Mouse (Mus musculus): ENCODE data around the gene Gm13283. TPM values are rescaled to one million over a fixed set of nuclear protein-coding genes. Genes with fewer than 3 reads are reported as not detected.
"Not testable (repeated sequence)": the region's sequence is repeated elsewhere in the genome, so short reads cannot be mapped to it uniquely, and the experiment has no call there.

Gm13283 gene
- polyA plus RNA-seq, 1 experiment, result not detected

DNA sequence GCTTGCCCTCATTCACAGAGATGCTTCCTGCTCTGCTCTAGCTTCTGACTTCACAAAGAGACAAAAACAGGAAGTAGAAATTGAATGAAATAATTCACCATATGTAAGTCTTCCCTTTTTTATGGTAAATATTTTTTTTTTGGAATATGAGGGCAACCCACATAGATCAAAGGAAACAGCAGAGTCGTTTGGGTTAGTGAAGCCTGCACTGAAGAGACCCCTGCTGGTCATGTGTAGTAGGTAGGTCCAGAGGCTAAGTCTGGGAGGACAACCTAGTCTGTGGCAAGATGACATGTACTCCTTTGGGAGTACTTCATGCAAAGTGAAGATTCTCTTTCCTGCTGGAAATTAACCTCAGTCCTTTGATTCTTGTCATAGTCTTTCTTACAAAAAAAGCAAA lies 32.6 kb upstream of the Gm13283 start:
- Histone ChIP-seq H3K4me3 (ENCODE audit: control insufficient read depth, low read depth, low read length) (no peak overlapping the region), H3K27ac (ENCODE audit: control insufficient read depth, insufficient read depth, low read depth, low read length) (no peak overlapping the region), H3K27me3 (ENCODE audit: control insufficient read depth, insufficient read depth, low read length) (no peaks in the 10 kb centered on the region), H3K36me3 (ENCODE audit: control insufficient read depth, insufficient read depth, low read length) (no peaks in the 10 kb centered on the region), H3K4me1 (ENCODE audit: control insufficient read depth, insufficient read depth, low read length) (no peaks in the 10 kb centered on the region; the same call in 1 of the 2 replicates)
- TF ChIP-seq CTCF (IDR thresholded peaks at IDR 0.05; ENCODE audit: control insufficient read depth, insufficient read depth, insufficient replicate concordance, low read depth, low read length) (no peak; the same call in 1 of the 2 replicates), POLR2A (IDR thresholded peaks at IDR 0.05; ENCODE audit: control insufficient read depth, low read depth, low read length) (no peak)

DNA sequence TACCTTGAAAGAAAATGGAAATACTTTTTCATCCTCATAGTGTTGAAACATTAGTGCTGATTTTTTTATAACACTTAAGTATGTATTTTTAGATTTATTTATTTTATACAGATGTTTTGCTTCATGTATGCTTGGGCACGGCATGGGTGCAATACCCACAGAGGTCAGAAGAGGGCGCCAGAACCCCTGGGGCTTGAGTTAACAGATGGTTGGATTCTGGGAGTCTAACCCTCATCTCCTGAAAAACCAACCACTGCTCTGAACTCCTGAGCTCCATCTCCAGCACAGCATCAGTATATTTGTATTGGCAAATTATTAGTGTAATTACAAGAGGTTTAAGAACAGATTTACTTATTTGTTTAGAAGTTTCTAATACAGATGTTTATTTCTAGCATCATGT lies 21.4 kb upstream of the Gm13283 start:
- Histone ChIP-seq H3K27me3 (ENCODE audit: control insufficient read depth, insufficient read depth, low read length) (no peaks in the 10 kb centered on the region), H3K4me1 (ENCODE audit: control insufficient read depth, insufficient read depth, low read length) (no peaks in the 10 kb centered on the region)
- TF ChIP-seq CTCF (IDR thresholded peaks at IDR 0.05; ENCODE audit: control insufficient read depth, insufficient read depth, insufficient replicate concordance, low read depth, low read length) (peak; percentile 79; the same call in 1 of the 2 replicates), POLR2A (IDR thresholded peaks at IDR 0.05; ENCODE audit: control insufficient read depth, low read depth, low read length) (no peak)

DNA sequence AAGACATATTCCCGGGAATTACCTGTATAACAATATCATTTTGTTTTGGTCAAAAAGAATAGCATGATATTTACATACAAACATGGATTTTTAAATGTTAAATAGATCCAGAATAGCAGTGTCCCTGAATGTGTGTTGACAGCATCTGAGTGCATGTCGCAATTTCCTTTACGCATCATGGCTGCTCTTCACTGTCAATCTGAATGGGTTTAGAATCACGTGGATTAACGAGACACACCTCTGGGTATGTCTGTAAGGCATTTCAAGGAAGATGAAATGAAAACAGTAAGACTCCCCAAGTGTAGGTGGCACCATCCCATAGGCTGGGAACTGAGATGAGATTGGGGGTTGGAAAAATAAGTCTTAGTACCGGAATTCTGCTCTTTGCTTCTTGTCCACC lies 20.9 kb upstream of the Gm13283 start:
- H3K27ac ChIP-seq (ENCODE audit: control insufficient read depth, insufficient read depth, low read depth, low read length), result no peak overlapping the region
- no peaks in the 10 kb centered on the region for H3K27me3 ChIP-seq (ENCODE audit: control insufficient read depth, insufficient read depth, low read length)
- no peaks in the 10 kb centered on the region for H3K36me3 ChIP-seq (ENCODE audit: control insufficient read depth, insufficient read depth, low read length)
- no peak overlapping the region for H3K4me3 ChIP-seq (ENCODE audit: control insufficient read depth, low read depth, low read length)
- H3K4me1 ChIP-seq (ENCODE audit: control insufficient read depth, insufficient read depth, low read length), result no peaks in the 10 kb centered on the region
- TF ChIP-seq CTCF (IDR thresholded peaks at IDR 0.05; ENCODE audit: control insufficient read depth, insufficient read depth, insufficient replicate concordance, low read depth, low read length) (no peak), POLR2A (IDR thresholded peaks at IDR 0.05; ENCODE audit: control insufficient read depth, low read depth, low read length) (no peak)

More for the DNA sequence above, 21.4 kb upstream of the Gm13283 start:
- Histone ChIP-seq H3K27ac (ENCODE audit: control insufficient read depth, insufficient read depth, low read depth, low read length) (no peak overlapping the region), H3K36me3 (ENCODE audit: control insufficient read depth, insufficient read depth, low read length) (no peaks in the 10 kb centered on the region), H3K4me3 (ENCODE audit: control insufficient read depth, low read depth, low read length) (no peak overlapping the region)

DNA sequence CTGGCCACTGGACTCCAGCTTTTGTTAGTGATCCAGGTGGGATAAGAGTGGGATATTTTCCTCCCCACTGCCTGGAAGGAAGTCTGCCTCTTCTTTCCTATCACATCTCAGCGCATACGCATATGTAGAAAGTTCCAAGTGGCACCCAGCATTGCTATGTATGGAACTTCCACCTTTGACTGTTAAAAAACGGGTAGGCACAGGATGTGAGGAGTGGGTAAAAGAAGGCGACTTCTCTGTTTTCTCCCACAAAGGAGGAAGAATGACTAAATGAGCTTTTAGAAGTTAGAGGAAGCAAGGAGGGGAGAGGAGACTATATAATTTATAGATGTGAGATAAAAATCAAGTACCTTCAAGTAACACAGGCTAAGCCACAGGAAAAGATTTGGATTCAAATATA lies 18.5 kb upstream of the Gm13283 start:
- H3K27ac ChIP-seq (ENCODE audit: control insufficient read depth, insufficient read depth, low read depth, low read length), result no peak overlapping the region
- H3K4me1 ChIP-seq (ENCODE audit: control insufficient read depth, insufficient read depth, low read length), result no peaks in the 10 kb centered on the region
- no peaks in the 10 kb centered on the region for H3K36me3 ChIP-seq (ENCODE audit: control insufficient read depth, insufficient read depth, low read length)
- H3K4me3 ChIP-seq (ENCODE audit: control insufficient read depth, low read depth, low read length), result no peak overlapping the region
- TF ChIP-seq CTCF (IDR thresholded peaks at IDR 0.05; ENCODE audit: control insufficient read depth, insufficient read depth, insufficient replicate concordance, low read depth, low read length), result no peak
- no peak for TF ChIP-seq POLR2A (IDR thresholded peaks at IDR 0.05; ENCODE audit: control insufficient read depth, low read depth, low read length)
- no peaks in the 10 kb centered on the region for H3K27me3 ChIP-seq (ENCODE audit: control insufficient read depth, insufficient read depth, low read length)

- Histone ChIP-seq H3K4me1 (ENCODE audit: control insufficient read depth, insufficient read depth, low read length) (no peaks in the 10 kb centered on the region), H3K4me3 (ENCODE audit: control insufficient read depth, low read depth, low read length) (peak overlapping the region; percentile 72), H3K27ac (ENCODE audit: control insufficient read depth, insufficient read depth, low read depth, low read length) (no peak overlapping the region), H3K27me3 (ENCODE audit: control insufficient read depth, insufficient read depth, low read length) (no peaks in the 10 kb centered on the region), H3K36me3 (ENCODE audit: control insufficient read depth, insufficient read depth, low read length) (no peaks in the 10 kb centered on the region)
- TF ChIP-seq POLR2A (IDR thresholded peaks at IDR 0.05; ENCODE audit: control insufficient read depth, low read depth, low read length) (no peak), CTCF (IDR thresholded peaks at IDR 0.05; ENCODE audit: control insufficient read depth, insufficient read depth, insufficient replicate concordance, low read depth, low read length) (no peak)
Measured at GRCm38 (mm10) chr4:88742771-88743371, 17.0 kb upstream of the Gm13283 start.

DNA sequence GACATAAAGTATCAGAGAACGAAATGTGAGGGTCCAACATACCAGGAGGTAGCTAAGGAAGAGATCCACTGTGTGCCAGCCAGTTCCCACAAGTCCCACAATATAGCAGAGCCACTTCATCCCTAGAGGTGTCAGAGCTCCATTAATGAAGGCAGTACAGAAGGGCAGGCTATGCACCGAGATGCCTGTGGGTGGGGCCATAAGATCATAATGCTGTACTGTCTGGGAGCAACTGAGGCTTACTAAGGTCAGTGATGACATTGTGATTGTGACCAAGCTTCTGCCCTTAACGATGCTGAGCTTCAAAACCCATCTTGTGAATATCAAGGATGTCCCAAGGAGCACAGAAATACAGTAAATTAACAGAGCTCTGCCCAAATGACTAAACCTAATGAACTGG lies 15.7 kb upstream of the Gm13283 start:
- TF ChIP-seq CTCF (IDR thresholded peaks at IDR 0.05; ENCODE audit: control insufficient read depth, insufficient read depth, insufficient replicate concordance, low read depth, low read length) (no peak), POLR2A (IDR thresholded peaks at IDR 0.05; ENCODE audit: control insufficient read depth, low read depth, low read length) (no peak)
- peak overlapping the region; percentile 68 for H3K4me3 ChIP-seq (ENCODE audit: control insufficient read depth, low read depth, low read length)
- no peaks in the 10 kb centered on the region for H3K27me3 ChIP-seq (ENCODE audit: control insufficient read depth, insufficient read depth, low read length)
- H3K4me1 ChIP-seq (ENCODE audit: control insufficient read depth, insufficient read depth, low read length), result no peaks in the 10 kb centered on the region
- no peak overlapping the region for H3K27ac ChIP-seq (ENCODE audit: control insufficient read depth, insufficient read depth, low read depth, low read length)
- H3K36me3 ChIP-seq (ENCODE audit: control insufficient read depth, insufficient read depth, low read length), result no peaks in the 10 kb centered on the region

DNA sequence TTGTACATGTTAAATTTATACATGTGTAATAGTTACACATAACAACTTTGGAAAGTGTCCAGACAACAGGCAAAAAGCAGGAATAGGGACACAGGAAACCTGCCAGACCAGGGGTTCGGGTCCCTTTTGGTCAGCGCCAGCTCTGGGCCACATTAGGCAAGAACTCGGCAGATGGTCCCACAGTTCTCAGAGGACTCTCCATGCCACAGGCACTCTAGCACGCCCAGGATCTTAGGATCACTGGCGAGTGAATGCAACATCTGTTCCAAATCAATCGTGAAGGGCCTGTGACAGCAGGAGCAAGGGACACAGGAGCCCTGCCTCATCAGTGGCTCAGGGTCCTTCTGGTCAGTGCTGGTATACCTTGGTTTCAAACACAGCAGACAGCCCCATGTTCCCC lies 10.0 kb upstream of the Gm13283 start:
- Histone ChIP-seq H3K4me3 (ENCODE audit: control insufficient read depth, low read depth, low read length) (no peak overlapping the region), H3K4me1 (ENCODE audit: control insufficient read depth, insufficient read depth, low read length) (no peaks in the 10 kb centered on the region), H3K36me3 (ENCODE audit: control insufficient read depth, insufficient read depth, low read length) (no peaks in the 10 kb centered on the region), H3K27ac (ENCODE audit: control insufficient read depth, insufficient read depth, low read depth, low read length) (no peak overlapping the region), H3K27me3 (ENCODE audit: control insufficient read depth, insufficient read depth, low read length) (no peaks in the 10 kb centered on the region)
- TF ChIP-seq CTCF (IDR thresholded peaks at IDR 0.05; ENCODE audit: control insufficient read depth, insufficient read depth, insufficient replicate concordance, low read depth, low read length) (no peak), POLR2A (IDR thresholded peaks at IDR 0.05; ENCODE audit: control insufficient read depth, low read depth, low read length) (no peak)

DNA sequence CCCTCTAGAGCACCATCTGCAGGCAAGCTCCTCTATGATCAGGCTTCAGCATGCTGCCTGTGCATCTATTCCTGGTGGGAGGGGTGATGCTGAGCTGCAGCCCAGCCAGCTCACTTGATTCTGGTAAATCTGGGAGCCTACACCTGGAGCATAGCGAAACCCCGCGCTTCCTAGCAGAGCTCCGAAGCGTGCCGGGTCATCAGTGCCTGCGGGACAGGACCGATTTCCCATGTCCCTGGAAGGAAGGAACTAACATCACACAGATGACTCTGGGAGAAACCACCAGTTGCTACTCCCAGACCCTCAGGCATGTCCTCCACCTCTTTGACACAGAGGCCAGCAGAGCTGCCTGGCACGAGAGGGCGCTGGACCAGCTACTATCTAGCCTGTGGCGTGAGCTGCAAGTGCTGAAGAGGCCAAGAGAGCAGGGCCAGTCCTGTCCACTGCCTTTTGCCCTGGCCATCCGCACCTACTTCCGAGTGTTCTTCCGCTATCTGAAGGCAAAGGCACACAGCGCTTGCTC lies 5.0 kb upstream of the Gm13283 start, which contains the start of gene Gm13271:
TSS of gene Gm13271 (plus strand) at position 51 of the 523 bp plus-strand sequence.
- H3K27me3 ChIP-seq (ENCODE audit: control insufficient read depth, insufficient read depth, low read length); H3K4me3 ChIP-seq (ENCODE audit: control insufficient read depth, low read depth, low read length); H3K4me1 ChIP-seq (ENCODE audit: control insufficient read depth, insufficient read depth, low read length); H3K36me3 ChIP-seq (ENCODE audit: control insufficient read depth, insufficient read depth, low read length); H3K27ac ChIP-seq (ENCODE audit: control insufficient read depth, insufficient read depth, low read depth, low read length): not testable (repeated sequence)

- H3K4me3 ChIP-seq (ENCODE audit: control insufficient read depth, low read depth, low read length), result peak overlapping the region; percentile 52
- H3K27ac ChIP-seq (ENCODE audit: control insufficient read depth, insufficient read depth, low read depth, low read length), result peak overlapping the region; percentile 2; the same call in 1 of the 2 replicates
- not testable (repeated sequence) for H3K36me3 ChIP-seq (ENCODE audit: control insufficient read depth, insufficient read depth, low read length); H3K27me3 ChIP-seq (ENCODE audit: control insufficient read depth, insufficient read depth, low read length); H3K4me1 ChIP-seq (ENCODE audit: control insufficient read depth, insufficient read depth, low read length)
Measured at GRCm38 (mm10) chr4:88756581-88757513, 3.1 kb upstream of the Gm13283 start.
